Comparison of ENCODE assay signal across 8 mouse cellular contexts in genomic region chr3:101528157-101528899, GRCm38 (mm10).
A peak's percentile ranks its signal among the peaks of the same experiment; 100 is the strongest.
DNase-seq lines count a peak whose midpoint lies in the region; ATAC-seq lines count a peak whose summit lies in the region.

No protein-coding gene starts in this region.

- ATAC-seq in hindbrain, embryonic 15.5 days (ENCODE audit: low FRiP score, low read depth): 0 out of 2 replicates have a peak, but pooled peaks have one; percentile 27

- H3K27ac ChIP-seq in hindbrain, embryonic 15.5 days (replicated peaks): no peak overlapping the region

- H3K36me3 ChIP-seq in hindbrain, embryonic 15.5 days: no peaks in the 10 kb centered on the region

- no peak overlapping the region for H3K4me3 ChIP-seq in hindbrain, embryonic 15.5 days

- H3K27me3 ChIP-seq in hindbrain, embryonic 15.5 days: no peaks in the 10 kb centered on the region

- peaks cover 15% of the 10 kb centered on the region for H3K4me1 ChIP-seq in hindbrain, embryonic 15.5 days (replicated peaks)

- WGBS in hindbrain, embryonic 15.5 days: 21% methylated on average over 8 of the region's 8 CpGs

- peak; percentile 34 to 44 for DNase-seq in heart, adult 18-20 months
- DNase-seq in heart, postnatal 4 days: no peak
- DNase-seq in adrenal gland, postnatal 36 days: peak; percentile 46 to 59
- peak; percentile 63 to 82 for DNase-seq in lung, postnatal 4 days
- no peak for DNase-seq in layer of hippocampus, postnatal 10 days (ENCODE audit: low spot score in 2 of 2)
- DNase-seq in embryo, embryonic 11 days: no peak
- no peak for DNase-seq in right cerebral cortex, postnatal 14 days

- H3K9ac ChIP-seq in hindbrain, embryonic 15.5 days: no peak overlapping the region

- no peak overlapping the region for H3K4me2 ChIP-seq in hindbrain, embryonic 15.5 days

- H3K9me3 ChIP-seq in hindbrain, embryonic 15.5 days: no peaks in the 10 kb centered on the region

Comparison
In these comparisons a context has a peak if more than half of its experiments do, and no peak if none do; other contexts are left out.
1. DNase-seq: peak in heart, adult 18-20 months (2 of 2), adrenal gland, postnatal 36 days (2 of 2) and lung, postnatal 4 days (2 of 2); none in heart, postnatal 4 days (single experiment), layer of hippocampus, postnatal 10 days (0 of 2), embryo, embryonic 11 days (single experiment) and right cerebral cortex, postnatal 14 days (single experiment).